Mouse (Mus musculus): ENCODE measurements around the gene Zfp148.

GRCm38 (mm10) chr16:33342356-33342755, 38.3 kb upstream of the Zfp148 start:
- TF ChIP-seq CTCF (IDR thresholded peaks at IDR 0.05; ENCODE audit: borderline replicate concordance, insufficient read depth, low read length) (no peak), POLR2A (IDR thresholded peaks at IDR 0.05; ENCODE audit: low read depth, low read length) (no peak)

Data from embryonic fibroblast, embryonic 13.5 days (primary cell).